Mouse (Mus musculus): ENCODE data around the gene Fam166b. TPM values are rescaled to one million over a fixed set of nuclear protein-coding genes. Genes with fewer than 3 reads are reported as not detected.

The Fam166b gene
- total RNA-seq, 2 experiments from 2014 or later = not detected

GRCm38 (mm10) chr4:43428180-43428861 lies 613 bp downstream of the Fam166b start:
- DNase-seq = no peak

- DNase-seq = no peak
Observed at GRCm38 (mm10) chr4:43427501-43428179, 1.3 kb downstream of the Fam166b start.

- DNase-seq = no peak
Observed at GRCm38 (mm10) chr4:43426487-43426886, 2.4 kb downstream of the Fam166b start.

- DNase-seq = no peak
Observed at GRCm38 (mm10) chr4:43425648-43426380, 3.1 kb downstream of the Fam166b start.

GRCm38 (mm10) chr4:43425197-43425596 lies 3.7 kb downstream of the Fam166b start:
- no peak for DNase-seq

- DNase-seq = no peak
Observed at GRCm38 (mm10) chr4:43424072-43424471, 4.9 kb downstream of the Fam166b start.

GRCm38 (mm10) chr4:43423267-43423934 lies 5.5 kb downstream of the Fam166b start:
- no peak for DNase-seq

GRCm38 (mm10) chr4:43421632-43422240 lies 7.2 kb downstream of the Fam166b start:
- no peak for DNase-seq

- DNase-seq = peak; percentile 77
Observed at GRCm38 (mm10) chr4:43420305-43420704, 8.6 kb downstream of the Fam166b start.

- no peak for DNase-seq
Observed at GRCm38 (mm10) chr4:43419801-43420281, 9.1 kb downstream of the Fam166b start.

GRCm38 (mm10) chr4:43418973-43419656 lies 9.8 kb downstream of the Fam166b start:
- no peak for DNase-seq

- no peak for DNase-seq
Observed at GRCm38 (mm10) chr4:43418450-43418849, 10.5 kb downstream of the Fam166b start.

GRCm38 (mm10) chr4:43417269-43418062 lies 11.5 kb downstream of the Fam166b start:
- no peak for DNase-seq

GRCm38 (mm10) chr4:43416071-43416490 lies 12.9 kb downstream of the Fam166b start:
- DNase-seq = no peak

- no peak for DNase-seq
Observed at GRCm38 (mm10) chr4:43415221-43416070, 13.5 kb downstream of the Fam166b start.

- DNase-seq = no peak
Observed at GRCm38 (mm10) chr4:43414761-43415160, 14.2 kb downstream of the Fam166b start.

GRCm38 (mm10) chr4:43407071-43407920 lies 21.6 kb downstream of the Fam166b start:
- DNase-seq = no peak

GRCm38 (mm10) chr4:43406162-43406971 lies 22.6 kb downstream of the Fam166b start:
- DNase-seq = peak; percentile 72
